Mouse (Mus musculus) embryonic fibroblast, embryonic 13.5 days (primary cell): ENCODE results near the gene Cds1.

Experiments used
- CTCF ChIP-seq: IDR thresholded peaks from 2 replicates; pipeline ENCODE4 v1.5.1; 2011; ENCODE audit warnings: mild to moderate bottlenecking, control low read depth, low read length, moderate library complexity, borderline replicate concordance; ENCODE audit not compliant: insufficient read depth
- POLR2A ChIP-seq: IDR thresholded peaks from 2 replicates; pipeline ENCODE4 v1.6.1; 2011; ENCODE audit warnings: low read depth, mild to moderate bottlenecking, control low read depth, low read length, moderate library complexity

- no peak for TF ChIP-seq CTCF
- TF ChIP-seq POLR2A = no peak
Measured at GRCm38 (mm10) chr5:101772621-101773020, 7.7 kb downstream of the Cds1 start.
